In genomic region chr16:38780960-38781572, GRCm38 (mm10) we compare ENCODE assay signal across 37 mouse cellular contexts. TPM values are rescaled to one million over a fixed set of nuclear protein-coding genes. Genes with fewer than 3 reads are reported as not detected.
"Had no signal": no experiment of that assay in that cellular context is flagged by ENCODE, and none has a peak within 500 bp of the region (broad histone marks: within the 10 kb centered on the region; RNA-seq: fewer than 3 reads in every experiment).

No protein-coding gene starts in this region.

- DNase-seq: cerebellum, adult 18-20 months; cerebellum, adult 2 months; cerebellum, adult 8-10 months; cerebellum, adult 9-10 months; cerebellum, adult 9-11 months; cerebellum, postnatal 10 days; cerebellum, postnatal 14 days; cerebellum, postnatal 25 days; cerebellum, postnatal 36 days; embryo, embryonic 11 days; forebrain, postnatal 0 days; gastrocnemius, adult 2 months; gastrocnemius, postnatal 10 days; gastrocnemius, postnatal 14 days; gastrocnemius, postnatal 25 days; gastrocnemius, postnatal 36 days had no signal

- H3K4me3 ChIP-seq: embryonic facial prominence, embryonic 10.5 days; embryonic facial prominence, embryonic 12.5 days; embryonic facial prominence, embryonic 13.5 days; embryonic facial prominence, embryonic 15.5 days; erythroblast, embryonic 14.5 days; forebrain, embryonic 10.5 days; forebrain, embryonic 12.5 days; forebrain, embryonic 13.5 days; forebrain, embryonic 15.5 days; gastrocnemius, adult 2 months had no signal

- H3K4me1 ChIP-seq: embryonic facial prominence, embryonic 12.5 days; embryonic facial prominence, embryonic 13.5 days; embryonic facial prominence, embryonic 15.5 days; forebrain, embryonic 12.5 days; forebrain, embryonic 13.5 days; forebrain, embryonic 15.5 days had no signal

- H3K4me2 ChIP-seq: embryonic facial prominence, embryonic 12.5 days; embryonic facial prominence, embryonic 13.5 days; embryonic facial prominence, embryonic 15.5 days; forebrain, embryonic 12.5 days; forebrain, embryonic 13.5 days; forebrain, embryonic 15.5 days had no signal

- H3K9ac ChIP-seq: embryonic facial prominence, embryonic 12.5 days; embryonic facial prominence, embryonic 13.5 days; embryonic facial prominence, embryonic 15.5 days; forebrain, embryonic 12.5 days; forebrain, embryonic 13.5 days; forebrain, embryonic 15.5 days; forebrain, postnatal 0 days had no signal

- H3K27ac ChIP-seq: embryonic facial prominence, embryonic 10.5 days; embryonic facial prominence, embryonic 12.5 days; embryonic facial prominence, embryonic 13.5 days; embryonic facial prominence, embryonic 15.5 days; forebrain, embryonic 10.5 days; forebrain, embryonic 12.5 days; forebrain, embryonic 13.5 days; forebrain, embryonic 15.5 days; gastrocnemius, adult 2 months had no signal

- H3K36me3 ChIP-seq: embryonic facial prominence, embryonic 10.5 days; embryonic facial prominence, embryonic 12.5 days; embryonic facial prominence, embryonic 13.5 days; embryonic facial prominence, embryonic 15.5 days; forebrain, embryonic 10.5 days; forebrain, embryonic 12.5 days; forebrain, embryonic 15.5 days had no signal

- ATAC-seq: forebrain, embryonic 13.5 days; forebrain, embryonic 14.5 days; forebrain, embryonic 15.5 days; forebrain, embryonic 16.5 days; forebrain, postnatal 0 days had no signal

- H3K27me3 ChIP-seq: embryonic facial prominence, embryonic 12.5 days; embryonic facial prominence, embryonic 13.5 days; embryonic facial prominence, embryonic 15.5 days; forebrain, embryonic 12.5 days; forebrain, embryonic 13.5 days; forebrain, embryonic 15.5 days had no signal

- H3K9me3 ChIP-seq: embryonic facial prominence, embryonic 10.5 days; embryonic facial prominence, embryonic 12.5 days; embryonic facial prominence, embryonic 13.5 days; embryonic facial prominence, embryonic 15.5 days; forebrain, embryonic 10.5 days; forebrain, embryonic 12.5 days; forebrain, embryonic 13.5 days; forebrain, embryonic 15.5 days had no signal

RNA-seq across cellular contexts. Expression of gene Upk1b, which starts 19.1 kb away (rescaled TPM):
- total RNA-seq: gastrocnemius, adult 18-20 months; gastrocnemius, adult 2 months; gastrocnemius, adult 8-10 months; gastrocnemius, postnatal 10 days; gastrocnemius, postnatal 14 days; gastrocnemius, postnatal 25 days; gastrocnemius, postnatal 36 days; granulocyte monocyte progenitor cell, adult 5-6 weeks had no signal
- polyA plus RNA-seq: erythroblast, embryonic 14.5 days; forebrain, embryonic 13.5 days; forebrain, embryonic 14.5 days; forebrain, embryonic 15.5 days had no signal

RNA-seq across cellular contexts. Expression of gene B4galt4, which starts 39.0 kb away (rescaled TPM):
- polyA plus RNA-seq: erythroblast, embryonic 14.5 days had no signal

RNA-seq across cellular contexts. Expression of gene 4930435E12Rik, which starts 47.5 kb away (rescaled TPM):
- total RNA-seq: common myeloid progenitor, adult 5-6 weeks; forebrain, postnatal 0 days; gastrocnemius, adult 18-20 months; gastrocnemius, adult 2 months; gastrocnemius, adult 8-10 months; gastrocnemius, postnatal 10 days; gastrocnemius, postnatal 14 days; gastrocnemius, postnatal 25 days; gastrocnemius, postnatal 36 days; gastrocnemius, postnatal 4 days; granulocyte monocyte progenitor cell, adult 5-6 weeks had no signal
- polyA plus RNA-seq: cerebellum, adult 2 months; cortical plate, adult 2 months; embryonic facial prominence, embryonic 10.5 days; embryonic facial prominence, embryonic 11.5 days; embryonic facial prominence, embryonic 12.5 days; embryonic facial prominence, embryonic 13.5 days; embryonic facial prominence, embryonic 14.5 days; embryonic facial prominence, embryonic 15.5 days; erythroblast, embryonic 14.5 days; forebrain, embryonic 10.5 days; forebrain, embryonic 11.5 days; forebrain, embryonic 12.5 days; forebrain, embryonic 13.5 days; forebrain, embryonic 14.5 days; forebrain, embryonic 15.5 days; forebrain, embryonic 16.5 days; forebrain, postnatal 0 days; frontal cortex, adult 2 months had no signal
